Mouse (Mus musculus) neural tube, embryonic 11.5 days (tissue): ENCODE results near the gene Focad. TPM values are rescaled to one million over a fixed set of nuclear protein-coding genes. Genes with fewer than 3 reads are reported as not detected.

Source experiments
- ATAC-seq: fragments of 200-750 bp; cut with Nextera tagmentation; 2 replicates; pipeline ENCODE4 v1.8.0; 2017; ENCODE audit warnings: moderate number of reproducible peaks, mild to moderate bottlenecking, moderate TSS enrichment, moderate library complexity; ENCODE audit not compliant: insufficient read depth, low FRiP score, low TSS enrichment
- DNase-seq: peaks from one replicate; pipeline ENCODE4 v3.0.0-alpha.2; 2015; ENCODE audit warnings: low spot score
- H3K27ac ChIP-seq: fragments of 300-500 bp; sonication (generic); 2 replicates; pipeline ENCODE4 v1.5.1; 2014; ENCODE audit warnings: low read depth, mild to moderate bottlenecking, low read length
- H3K27me3 ChIP-seq: fragments of 300-500 bp; sonication (generic); 2 replicates; pipeline ENCODE4 v1.6.1; 2014; ENCODE audit warnings: mild to moderate bottlenecking, low read length, mixed read lengths; ENCODE audit not compliant: control insufficient read depth, insufficient read depth
- H3K36me3 ChIP-seq: fragments of 300-500 bp; sonication (generic); 2 replicates; pipeline ENCODE4 v1.6.1; 2014; ENCODE audit warnings: mild to moderate bottlenecking, low read length, moderate library complexity, mixed read lengths; ENCODE audit not compliant: control insufficient read depth, insufficient read depth
- H3K4me1 ChIP-seq: fragments of 300-500 bp; sonication (generic); 2 replicates; pipeline ENCODE4 v1.6.1; 2014; ENCODE audit warnings: low read length, mixed read lengths; ENCODE audit not compliant: control insufficient read depth, insufficient read depth
- H3K4me2 ChIP-seq: fragments of 300-500 bp; sonication (generic); 2 replicates; pipeline ENCODE4 v1.6.1; 2014; ENCODE audit warnings: low read depth, mild to moderate bottlenecking, moderate library complexity
- H3K4me3 ChIP-seq: fragments of 300-500 bp; sonication (generic); 2 replicates; pipeline ENCODE4 v1.5.1; 2014; ENCODE audit warnings: low read depth, low read length
- H3K9ac ChIP-seq: fragments of 300-500 bp; sonication (generic); 2 replicates; pipeline ENCODE4 v1.6.1; 2014; ENCODE audit warnings: mild to moderate bottlenecking, low read length
- H3K9me3 ChIP-seq: fragments of 300-500 bp; sonication (generic); 2 replicates; pipeline ENCODE4 v1.6.1; 2016; ENCODE audit warnings: low read length; ENCODE audit not compliant: control insufficient read depth
- WGBS: fragments of 180-500 bp; shearing (Covaris S2); extraction: QIAGEN DNeasy Blood & Tissue Kit; methylation state at CpG from one replicate; pipeline ENCODE4 v1.1.7; 2014; 5-methylcytosine and 5-hydroxymethylcytosine counted together
- polyA plus RNA-seq: library from polyadenylated mRNA; unstranded; fragments of >200 nt; fragmentation: Nextera tagmentation; extraction: Ambion mirVana; gene quantifications from 2 replicates; pipeline ENCODE4 v1.2.1, GENCODE M21; 2014

Gene Focad
- polyA plus RNA-seq, 1 experiment from 2014 or later, result 18.8 TPM

- ATAC-seq (no peak), DNase-seq (no peak)
- H3K27me3 ChIP-seq, result no peaks in the 10 kb centered on the region
- WGBS, result 88% methylated on average over 5 of the region's 5 CpGs
- H3K4me3 ChIP-seq, result no peak overlapping the region
- no peak overlapping the region for H3K9ac ChIP-seq
- H3K4me1 ChIP-seq, result no peaks in the 10 kb centered on the region
- H3K4me2 ChIP-seq, result no peak overlapping the region
- H3K36me3 ChIP-seq, result no peaks in the 10 kb centered on the region
- H3K9me3 ChIP-seq, result no peaks in the 10 kb centered on the region
- no peak overlapping the region for H3K27ac ChIP-seq
Observed at GRCm38 (mm10) chr4:88194256-88194655, 99.8 kb downstream of the Focad start.

- ATAC-seq (no peak), DNase-seq (no peak)
- no peaks in the 10 kb centered on the region for H3K27me3 ChIP-seq
- no peak overlapping the region for H3K4me2 ChIP-seq
- H3K4me3 ChIP-seq, result no peak overlapping the region
- H3K4me1 ChIP-seq, result no peaks in the 10 kb centered on the region
- no peak overlapping the region for H3K9ac ChIP-seq
- H3K36me3 ChIP-seq, result no peaks in the 10 kb centered on the region
- H3K9me3 ChIP-seq, result no peaks in the 10 kb centered on the region
- no peak overlapping the region for H3K27ac ChIP-seq
- WGBS, result 81% methylated on average over 4 of the region's 4 CpGs
Observed at GRCm38 (mm10) chr4:88195898-88196495, 101.6 kb downstream of the Focad start.

GRCm38 (mm10) chr4:88196500-88196912 lies 102.1 kb downstream of the Focad start:
- Histone ChIP-seq H3K27me3 (no peaks in the 10 kb centered on the region), H3K27ac (no peak overlapping the region), H3K4me2 (no peak overlapping the region), H3K4me1 (no peaks in the 10 kb centered on the region), H3K4me3 (no peak overlapping the region), H3K36me3 (no peaks in the 10 kb centered on the region), H3K9ac (no peak overlapping the region), H3K9me3 (no peaks in the 10 kb centered on the region)
- DNase-seq, result no peak
- 87% methylated on average over 4 of the region's 4 CpGs for WGBS
- ATAC-seq, result no peak

GRCm38 (mm10) chr4:88197244-88197643 lies 102.8 kb downstream of the Focad start:
- Histone ChIP-seq H3K9ac (no peak overlapping the region), H3K27ac (no peak overlapping the region), H3K36me3 (no peaks in the 10 kb centered on the region), H3K4me1 (no peaks in the 10 kb centered on the region), H3K9me3 (no peaks in the 10 kb centered on the region), H3K4me2 (no peak overlapping the region), H3K27me3 (no peaks in the 10 kb centered on the region), H3K4me3 (no peak overlapping the region)
- ATAC-seq (no peak), DNase-seq (no peak)
- WGBS, result 82% methylated on average over 5 of the region's 5 CpGs

- DNase-seq, result no peak
- H3K9ac ChIP-seq, result no peak overlapping the region
- no peak overlapping the region for H3K27ac ChIP-seq
Observed at GRCm38 (mm10) chr4:88199186-88199585, 104.8 kb downstream of the Focad start.

GRCm38 (mm10) chr4:88201047-88201446 lies 106.6 kb downstream of the Focad start:
- DNase-seq (no peak), ATAC-seq (no peak)
- Histone ChIP-seq H3K27ac (no peak overlapping the region), H3K4me3 (no peak overlapping the region), H3K9ac (no peak overlapping the region), H3K4me2 (no peak overlapping the region), H3K36me3 (no peaks in the 10 kb centered on the region), H3K27me3 (no peaks in the 10 kb centered on the region), H3K9me3 (no peaks in the 10 kb centered on the region), H3K4me1 (no peaks in the 10 kb centered on the region)
- 98% methylated on average over 4 of the region's 4 CpGs for WGBS

More at GRCm38 (mm10) chr4:88199186-88199585, 104.8 kb downstream of the Focad start:
- WGBS, result 83% methylated on average over 1 of the region's 1 CpGs
- no peak overlapping the region for H3K4me2 ChIP-seq
- H3K36me3 ChIP-seq, result no peaks in the 10 kb centered on the region
- no peak overlapping the region for H3K4me3 ChIP-seq
- H3K9me3 ChIP-seq, result no peaks in the 10 kb centered on the region
- no peaks in the 10 kb centered on the region for H3K4me1 ChIP-seq
- no peaks in the 10 kb centered on the region for H3K27me3 ChIP-seq
- no peak for ATAC-seq

- Histone ChIP-seq H3K4me3 (no peak overlapping the region), H3K9ac (no peak overlapping the region), H3K27ac (no peak overlapping the region), H3K27me3 (no peaks in the 10 kb centered on the region), H3K36me3 (no peaks in the 10 kb centered on the region), H3K4me2 (no peak overlapping the region), H3K4me1 (peaks cover 10% of the 10 kb centered on the region), H3K9me3 (no peaks in the 10 kb centered on the region)
- DNase-seq, result no peak
- ATAC-seq, result no peak
- 93% methylated on average over 6 of the region's 6 CpGs for WGBS
Observed at GRCm38 (mm10) chr4:88208676-88209075, 114.2 kb downstream of the Focad start.

GRCm38 (mm10) chr4:88209351-88209814 lies 115.0 kb downstream of the Focad start:
- ATAC-seq, result 0 out of 2 replicates have a peak, but pooled peaks have one; percentile 21
- H3K4me3 ChIP-seq, result no peak overlapping the region
- WGBS, result 48% methylated on average over 3 of the region's 3 CpGs
- no peak for DNase-seq
- no peaks in the 10 kb centered on the region for H3K9me3 ChIP-seq
- no peaks in the 10 kb centered on the region for H3K36me3 ChIP-seq
- H3K4me1 ChIP-seq, result peaks cover 10% of the 10 kb centered on the region
- H3K4me2 ChIP-seq, result no peak overlapping the region
- H3K9ac ChIP-seq, result no peak overlapping the region
- H3K27ac ChIP-seq, result no peak overlapping the region
- H3K27me3 ChIP-seq, result no peaks in the 10 kb centered on the region

- Histone ChIP-seq H3K4me2 (no peak overlapping the region), H3K9ac (no peak overlapping the region), H3K4me3 (no peak overlapping the region), H3K36me3 (no peaks in the 10 kb centered on the region), H3K27me3 (no peaks in the 10 kb centered on the region), H3K27ac (0 out of 2 replicates have a peak overlapping the region, but pooled peaks have one; percentile 35), H3K9me3 (no peaks in the 10 kb centered on the region), H3K4me1 (peaks cover 10% of the 10 kb centered on the region)
- DNase-seq, result no peak
- WGBS, result 56% methylated on average over 6 of the region's 6 CpGs
- peak; percentile 28; the same call in 1 of the 2 replicates for ATAC-seq
Observed at GRCm38 (mm10) chr4:88210602-88211001, 116.2 kb downstream of the Focad start.
